Mouse (Mus musculus): ENCODE measurements around the gene Cryba4.

Gene Cryba4

GRCm38 (mm10) chr5:112206543-112207255 lies 45.6 kb downstream of the Cryba4 start:
- DNase-seq (ENCODE audit: low read depth, low spot score) = no peak

- DNase-seq (ENCODE audit: low read depth, low spot score) = no peak
Observed at GRCm38 (mm10) chr5:112199656-112200055, 52.7 kb downstream of the Cryba4 start.

All from skeletal muscle tissue, adult 2 months (tissue).